Mouse (Mus musculus) forebrain, embryonic 15.5 days (tissue): Measurements from ENCODE around the gene Phactr4. TPM values are rescaled to one million over a fixed set of nuclear protein-coding genes. Genes with fewer than 3 reads are reported as not detected.
A peak's percentile ranks its signal among the peaks of the same experiment; 100 is the strongest.

Experiments used
- ATAC-seq: fragments of 200-750 bp; cut with Nextera tagmentation; replicated peaks from 2 replicates; pipeline ENCODE4 v1.8.0; 2017; ENCODE audit warnings: mild to moderate bottlenecking, moderate TSS enrichment, moderate library complexity
- H3K27ac ChIP-seq: fragments of 300-500 bp; sonication (generic); replicated peaks from 2 replicates; pipeline ENCODE4 v1.5.1; 2015; ENCODE audit warnings: mild to moderate bottlenecking, inconsistent platforms
- H3K27me3 ChIP-seq: fragments of 300-500 bp; sonication (generic); 2 replicates; pipeline ENCODE4 v1.6.1; 2015; ENCODE audit warnings: inconsistent platforms
- H3K36me3 ChIP-seq: fragments of 300-500 bp; sonication (generic); 2 replicates; pipeline ENCODE4 v1.6.1; 2015; ENCODE audit warnings: mild to moderate bottlenecking, inconsistent platforms
- H3K4me1 ChIP-seq: fragments of 300-500 bp; sonication (generic); 2 replicates; pipeline ENCODE4 v1.6.1; 2015; ENCODE audit warnings: inconsistent platforms
- H3K4me2 ChIP-seq: fragments of 300-500 bp; sonication (generic); replicated peaks from 2 replicates; pipeline ENCODE4 v1.6.1; 2015; ENCODE audit warnings: mild to moderate bottlenecking, inconsistent platforms
- H3K4me3 ChIP-seq: fragments of 300-500 bp; sonication (generic); 2 replicates; pipeline ENCODE4 v1.5.1; 2015; ENCODE audit warnings: mild to moderate bottlenecking, inconsistent platforms
- H3K9ac ChIP-seq: fragments of 300-500 bp; sonication (generic); replicated peaks from 2 replicates; pipeline ENCODE4 v1.6.1; 2015; ENCODE audit warnings: mild to moderate bottlenecking, inconsistent platforms
- H3K9me3 ChIP-seq: fragments of 300-500 bp; sonication (generic); 2 replicates; pipeline ENCODE4 v1.6.1; 2016; ENCODE audit warnings: inconsistent platforms
- WGBS: fragments of 180-500 bp; shearing (Covaris S2); methylation state at CpG from one replicate; pipeline ENCODE4 v1.1.7; 2015; ENCODE audit warnings: mixed read lengths; 5-methylcytosine and 5-hydroxymethylcytosine counted together
- polyA plus RNA-seq: library from polyadenylated mRNA; unstranded; fragments of >200 nt; fragmentation: Nextera tagmentation; extraction: Ambion mirVana; gene quantifications from 2 replicates; pipeline ENCODE4 v1.2.1, GENCODE M21; 2015

Phactr4 gene
- polyA plus RNA-seq, 1 experiment from 2014 or later = 11.5 TPM

GRCm38 (mm10) chr4:132344403-132345134, 77.7 kb downstream of the Phactr4 start:
- H3K4me1 ChIP-seq = peaks cover 25% of the 10 kb centered on the region
- no peak overlapping the region for H3K27ac ChIP-seq
- peak overlapping the region; percentile 85 for H3K9ac ChIP-seq
- H3K27me3 ChIP-seq = no peaks in the 10 kb centered on the region
- H3K4me3 ChIP-seq = peak overlapping the region; percentile 92
- WGBS = 6% methylated on average over 13 of the region's 13 CpGs
- ATAC-seq = peak; percentile 19; the same call in 1 of the 2 replicates
- no peaks in the 10 kb centered on the region for H3K9me3 ChIP-seq
- peak overlapping the region; percentile 82 for H3K4me2 ChIP-seq
- no peaks in the 10 kb centered on the region for H3K36me3 ChIP-seq

GRCm38 (mm10) chr4:132341451-132341850, 80.8 kb downstream of the Phactr4 start:
- Histone ChIP-seq H3K36me3 (peaks cover 15% of the 10 kb centered on the region; the same call in 1 of the 2 replicates), H3K4me2 (no peak overlapping the region), H3K4me3 (no peak overlapping the region), H3K27ac (no peak overlapping the region), H3K4me1 (peaks cover 25% of the 10 kb centered on the region), H3K27me3 (no peaks in the 10 kb centered on the region), H3K9ac (no peak overlapping the region), H3K9me3 (no peaks in the 10 kb centered on the region)
- 94% methylated on average over 3 of the region's 3 CpGs for WGBS
- no peak for ATAC-seq

- WGBS = 90% methylated on average over 13 of the region's 13 CpGs
- Histone ChIP-seq H3K36me3 (peaks cover 33% of the 10 kb centered on the region; the same call in 1 of the 2 replicates), H3K9ac (no peak overlapping the region), H3K4me3 (no peak overlapping the region), H3K27me3 (no peaks in the 10 kb centered on the region), H3K27ac (no peak overlapping the region), H3K4me2 (no peak overlapping the region), H3K4me1 (peaks cover 13% of the 10 kb centered on the region), H3K9me3 (no peaks in the 10 kb centered on the region)
- no peak for ATAC-seq
Measured at GRCm38 (mm10) chr4:132338943-132339342, 83.3 kb downstream of the Phactr4 start.

- no peak overlapping the region for H3K4me2 ChIP-seq
- H3K27ac ChIP-seq = no peak overlapping the region
- peaks cover 11% of the 10 kb centered on the region for H3K4me1 ChIP-seq
- no peak overlapping the region for H3K9ac ChIP-seq
- no peak overlapping the region for H3K4me3 ChIP-seq
- no peaks in the 10 kb centered on the region for H3K27me3 ChIP-seq
- 93% methylated on average over 6 of the region's 6 CpGs for WGBS
- no peaks in the 10 kb centered on the region for H3K9me3 ChIP-seq
- peaks cover 42% of the 10 kb centered on the region; the same call in 1 of the 2 replicates for H3K36me3 ChIP-seq
- ATAC-seq = no peak
Measured at GRCm38 (mm10) chr4:132332880-132333279, 89.4 kb downstream of the Phactr4 start.

- Histone ChIP-seq H3K4me2 (no peak overlapping the region), H3K4me3 (no peak overlapping the region), H3K27ac (no peak overlapping the region), H3K4me1 (peaks cover 11% of the 10 kb centered on the region), H3K9me3 (no peaks in the 10 kb centered on the region), H3K36me3 (peaks cover 40% of the 10 kb centered on the region; the same call in 1 of the 2 replicates), H3K27me3 (no peaks in the 10 kb centered on the region), H3K9ac (no peak overlapping the region)
- 80% methylated on average over 3 of the region's 3 CpGs for WGBS
- ATAC-seq = no peak
Measured at GRCm38 (mm10) chr4:132331960-132332359, 90.3 kb downstream of the Phactr4 start.

- 8% methylated on average over 10 of the region's 10 CpGs for WGBS
- Histone ChIP-seq H3K4me3 (peak overlapping the region; percentile 91), H3K36me3 (peaks cover 37% of the 10 kb centered on the region), H3K9me3 (no peaks in the 10 kb centered on the region), H3K4me1 (peaks cover 11% of the 10 kb centered on the region), H3K27ac (peak overlapping the region; percentile 82), H3K4me2 (peak overlapping the region; percentile 59), H3K27me3 (no peaks in the 10 kb centered on the region), H3K9ac (peak overlapping the region; percentile 90)
- ATAC-seq = no peak
Measured at GRCm38 (mm10) chr4:132329835-132330354, 92.4 kb downstream of the Phactr4 start.

- peak within 1 kb of the TSS; percentile 82 for H3K27ac ChIP-seq
- H3K36me3 ChIP-seq = peaks cover 37% of the 10 kb centered on the region
- H3K9me3 ChIP-seq = no peaks in the 10 kb centered on the region
- under 1% methylated on average over 51 of the region's 52 CpGs for WGBS
- no peaks in the 10 kb centered on the region for H3K27me3 ChIP-seq
- H3K4me1 ChIP-seq = peaks cover 11% of the 10 kb centered on the region
- ATAC-seq = peak; percentile 98
- peak within 1 kb of the TSS; percentile 91 for H3K4me3 ChIP-seq
- peak within 1 kb of the TSS; percentile 90 for H3K9ac ChIP-seq
- peak within 1 kb of the TSS; percentile 59 for H3K4me2 ChIP-seq
Measured at GRCm38 (mm10) chr4:132329115-132329834, 93.0 kb downstream of the Phactr4 start, which contains the start of gene Trnau1ap. Trnau1ap (minus strand) TSS chr4:132329538.

GRCm38 (mm10) chr4:132328391-132328982, 93.8 kb downstream of the Phactr4 start:
- Histone ChIP-seq H3K4me2 (peak overlapping the region; percentile 59), H3K27me3 (no peaks in the 10 kb centered on the region), H3K4me1 (peaks cover 11% of the 10 kb centered on the region), H3K36me3 (peaks cover 37% of the 10 kb centered on the region), H3K9ac (peak overlapping the region; percentile 90), H3K4me3 (peak overlapping the region; percentile 91), H3K27ac (no peak overlapping the region; the same call in 1 of the 2 replicates), H3K9me3 (no peaks in the 10 kb centered on the region)
- ATAC-seq = no peak
- WGBS = 38% methylated on average over 14 of the region's 14 CpGs

- Histone ChIP-seq H3K9ac (no peak overlapping the region), H3K27ac (no peak overlapping the region), H3K27me3 (no peaks in the 10 kb centered on the region), H3K4me2 (no peak overlapping the region), H3K4me3 (no peak overlapping the region), H3K9me3 (no peaks in the 10 kb centered on the region), H3K36me3 (peaks cover 37% of the 10 kb centered on the region), H3K4me1 (peaks cover 11% of the 10 kb centered on the region)
- no peak for ATAC-seq
- 70% methylated on average over 5 of the region's 5 CpGs for WGBS
Measured at GRCm38 (mm10) chr4:132326481-132326880, 95.8 kb downstream of the Phactr4 start.

GRCm38 (mm10) chr4:132315711-132316110, 106.6 kb downstream of the Phactr4 start:
- Histone ChIP-seq H3K36me3 (peaks cover 81% of the 10 kb centered on the region), H3K27ac (no peak overlapping the region), H3K4me1 (no peaks in the 10 kb centered on the region), H3K9me3 (no peaks in the 10 kb centered on the region), H3K4me3 (no peak overlapping the region), H3K9ac (no peak overlapping the region), H3K4me2 (no peak overlapping the region), H3K27me3 (no peaks in the 10 kb centered on the region)
- no peak for ATAC-seq
- 84% methylated on average over 8 of the region's 8 CpGs for WGBS

GRCm38 (mm10) chr4:132312627-132313026, 109.7 kb downstream of the Phactr4 start:
- Histone ChIP-seq H3K36me3 (peaks cover 68% of the 10 kb centered on the region), H3K9me3 (no peaks in the 10 kb centered on the region)

GRCm38 (mm10) chr4:132311801-132312200, 110.5 kb downstream of the Phactr4 start:
- ATAC-seq = no peak
- Histone ChIP-seq H3K4me1 (peaks cover 10% of the 10 kb centered on the region), H3K27ac (no peak overlapping the region), H3K4me3 (no peak overlapping the region), H3K9ac (no peak overlapping the region), H3K9me3 (no peaks in the 10 kb centered on the region), H3K4me2 (no peak overlapping the region), H3K36me3 (peaks cover 59% of the 10 kb centered on the region), H3K27me3 (no peaks in the 10 kb centered on the region)
- 44% methylated on average over 3 of the region's 3 CpGs for WGBS

More at GRCm38 (mm10) chr4:132312627-132313026, 109.7 kb downstream of the Phactr4 start:
- Histone ChIP-seq H3K27ac (no peak overlapping the region), H3K4me1 (peaks cover 10% of the 10 kb centered on the region), H3K9ac (no peak overlapping the region), H3K4me3 (no peak overlapping the region), H3K4me2 (no peak overlapping the region), H3K27me3 (no peaks in the 10 kb centered on the region)
- WGBS = 90% methylated on average over 5 of the region's 5 CpGs
- no peak for ATAC-seq
